Mouse (Mus musculus) R1 (cell line): ENCODE measurements around the gene Aass.
"Not testable (repeated sequence)": the region's sequence is repeated elsewhere in the genome, so short reads cannot be mapped to it uniquely, and the experiment has no call there.

Experiments used
- DNase-seq: peaks from one replicate; pipeline ENCODE4 v3.0.0-alpha.2; 2018; ENCODE audit warnings: low read depth, low spot score

Aass gene

GRCm38 (mm10) chr6:23132573-23133181, at the start of gene Aass:
Gene Aass, minus strand, starts transcription at chr6:23132986.
- DNase-seq: peak; percentile 89

- DNase-seq: peak; percentile 41
Observed at GRCm38 (mm10) chr6:23180096-23180495, 47.3 kb upstream of the Aass start.

GRCm38 (mm10) chr6:23163824-23164223, 31.0 kb upstream of the Aass start:
- DNase-seq: not testable (repeated sequence)

DNA sequence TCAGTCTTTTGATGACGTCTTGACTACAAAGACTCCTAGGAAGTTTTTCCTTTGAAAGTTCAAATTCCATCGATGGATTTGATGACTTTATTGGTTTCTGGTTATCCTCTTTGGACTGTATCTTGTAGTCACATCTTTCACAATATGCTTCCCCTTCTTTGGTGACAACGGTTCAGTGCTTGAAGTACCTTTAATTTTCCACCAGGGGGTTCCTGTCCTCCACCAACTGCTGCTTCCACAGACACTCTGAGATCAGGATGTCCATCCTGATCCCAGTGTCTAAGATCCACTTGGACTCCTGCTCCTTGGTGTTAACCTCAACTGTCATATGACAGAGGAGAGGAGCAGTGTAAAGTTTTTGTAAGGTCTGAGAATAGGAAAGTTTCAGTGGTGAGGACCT, 23.6 kb upstream of the Aass start:
- not testable (repeated sequence) for DNase-seq

- no peak for DNase-seq
Observed at GRCm38 (mm10) chr6:23153112-23153511, 20.3 kb upstream of the Aass start.

GRCm38 (mm10) chr6:23147221-23147620, 14.4 kb upstream of the Aass start:
- DNase-seq: no peak

DNA sequence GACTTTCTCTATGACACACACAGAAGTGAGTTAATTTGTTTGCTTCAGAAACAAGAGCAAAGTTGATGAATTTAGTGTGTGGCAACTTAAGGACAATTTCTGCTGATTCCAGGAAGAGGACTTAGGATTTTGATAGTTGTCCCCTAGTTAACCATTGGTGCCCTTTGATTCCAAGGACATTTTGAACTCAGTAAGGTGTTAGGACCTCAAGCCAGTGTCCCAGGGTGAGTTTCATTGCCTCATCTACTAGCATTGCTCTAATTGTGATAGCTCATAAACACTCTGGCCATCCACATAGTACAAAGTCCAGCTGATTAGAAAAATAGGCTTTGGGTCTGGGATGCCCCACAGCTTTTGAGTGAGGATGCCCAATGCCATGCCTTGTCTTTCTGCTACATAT, 11.2 kb upstream of the Aass start:
- DNase-seq: no peak

GRCm38 (mm10) chr6:23131015-23131414, 1.8 kb downstream of the Aass start:
- DNase-seq: no peak

DNA sequence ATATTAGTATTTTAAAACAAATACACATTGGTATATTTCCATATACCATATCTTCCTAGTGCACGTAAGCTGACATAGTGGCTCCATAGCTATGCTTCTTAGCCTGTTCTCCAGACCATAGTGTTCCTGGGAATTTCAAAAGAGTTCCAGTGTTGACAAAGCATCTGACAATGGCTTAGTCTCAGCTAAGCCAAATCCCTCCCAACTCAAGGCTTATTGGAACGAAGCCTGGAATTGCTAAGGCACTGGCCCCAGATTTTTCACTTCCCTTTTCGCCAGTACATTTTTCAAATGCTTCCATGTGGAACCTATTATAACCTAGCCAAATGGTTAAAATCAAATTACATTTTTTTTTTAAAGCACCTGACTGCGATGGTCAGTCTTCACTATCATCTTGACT, 3.6 kb downstream of the Aass start:
- no peak for DNase-seq

DNA sequence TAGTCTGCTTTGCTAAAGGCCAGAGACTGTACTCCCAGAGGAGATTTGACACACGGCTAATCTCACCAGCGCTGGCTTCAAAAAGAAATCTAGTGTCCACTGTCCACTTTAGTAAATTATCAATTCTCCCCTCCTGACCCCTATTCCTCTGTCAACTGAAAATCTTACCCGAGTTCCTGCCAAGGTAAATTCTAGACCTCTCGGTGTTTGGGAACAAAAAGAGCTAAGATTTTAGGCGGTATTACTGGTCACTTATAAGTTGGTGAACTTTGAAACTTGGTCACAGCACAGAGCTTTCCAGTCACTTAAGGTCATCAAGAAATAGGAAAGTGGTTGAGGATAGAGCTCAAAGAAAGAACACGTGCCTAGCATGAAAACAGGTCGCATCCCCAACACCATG, 6.1 kb downstream of the Aass start:
- DNase-seq: no peak

GRCm38 (mm10) chr6:23125831-23126230, 7.0 kb downstream of the Aass start:
- no peak for DNase-seq

GRCm38 (mm10) chr6:23124823-23125222, 8.0 kb downstream of the Aass start:
- no peak for DNase-seq

DNA sequence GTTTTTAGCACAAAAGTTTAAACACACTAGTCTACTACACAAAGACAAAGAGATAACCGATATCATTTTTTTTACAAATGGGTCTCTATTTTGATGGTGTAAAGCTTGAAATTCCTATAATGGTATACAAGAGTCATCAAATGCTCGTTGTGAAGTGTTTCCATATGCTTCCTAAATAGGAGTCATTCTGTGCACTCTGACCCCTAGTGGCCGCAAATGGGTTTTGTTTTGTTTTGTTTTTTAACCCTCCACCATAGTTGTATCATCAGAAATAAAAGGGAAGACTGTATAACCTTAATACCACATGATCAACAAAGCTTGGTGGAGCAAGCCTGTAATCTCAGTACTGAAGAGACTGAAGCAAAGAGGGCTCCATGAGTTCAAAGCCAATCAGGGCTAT, 9.9 kb downstream of the Aass start:
- peak; percentile 71 for DNase-seq

GRCm38 (mm10) chr6:23114781-23115180, 18.0 kb downstream of the Aass start:
- DNase-seq: no peak

DNA sequence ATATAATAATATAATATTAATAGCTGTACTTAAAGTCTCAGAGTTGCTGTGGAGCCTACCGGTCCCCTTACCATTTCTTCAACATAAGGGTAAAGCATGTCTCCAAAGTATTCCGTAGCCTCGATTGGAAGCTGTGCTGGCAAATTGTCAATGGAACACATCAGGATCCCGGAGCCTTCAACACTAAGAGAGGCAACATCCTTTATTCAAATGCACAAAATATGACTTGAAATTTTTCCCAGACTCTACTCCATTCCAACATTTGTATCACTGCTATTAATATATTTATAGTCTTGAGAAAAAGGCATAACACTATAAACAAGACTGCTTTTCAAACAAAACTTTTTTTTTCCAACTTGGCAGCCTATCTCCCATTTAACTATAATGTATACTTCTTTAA, 25.7 kb downstream of the Aass start:
- DNase-seq: no peak

- DNase-seq: no peak
Observed at GRCm38 (mm10) chr6:23106373-23106772, 26.4 kb downstream of the Aass start.

DNA sequence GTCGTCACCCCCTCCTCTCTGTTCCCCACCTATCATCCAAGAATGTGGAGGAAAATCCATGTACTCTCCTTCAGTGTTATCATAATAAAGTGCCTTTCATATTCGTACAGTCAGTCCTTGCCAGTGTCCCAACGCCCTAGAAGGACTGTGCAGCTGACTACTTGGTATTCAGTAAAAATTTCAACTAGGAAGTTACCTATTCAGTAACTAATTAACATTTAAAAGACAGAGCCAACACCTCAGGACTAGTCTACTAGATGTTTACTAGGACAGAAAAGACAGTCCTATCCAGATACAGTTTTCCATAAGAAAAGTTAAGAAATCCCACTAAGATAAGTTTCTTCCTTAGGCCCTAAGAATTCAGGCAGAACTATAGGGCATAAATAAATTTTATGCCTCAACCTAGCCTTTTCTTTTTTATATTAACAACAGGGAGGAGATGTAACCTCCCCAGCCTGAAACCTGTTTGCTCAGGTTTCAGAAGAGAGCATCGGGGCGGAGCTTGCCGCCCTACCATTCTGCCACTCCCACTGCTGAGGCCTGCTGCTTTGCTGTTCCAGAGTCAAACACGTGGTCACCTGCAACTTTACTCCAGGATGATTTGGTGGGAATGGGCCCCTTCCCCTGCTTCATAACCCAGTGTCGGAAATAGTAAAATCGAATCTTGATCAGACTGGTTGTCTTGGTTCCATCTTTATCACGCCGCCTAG, 42.3 kb downstream of the Aass start:
- peak; percentile 95 for DNase-seq

DNA sequence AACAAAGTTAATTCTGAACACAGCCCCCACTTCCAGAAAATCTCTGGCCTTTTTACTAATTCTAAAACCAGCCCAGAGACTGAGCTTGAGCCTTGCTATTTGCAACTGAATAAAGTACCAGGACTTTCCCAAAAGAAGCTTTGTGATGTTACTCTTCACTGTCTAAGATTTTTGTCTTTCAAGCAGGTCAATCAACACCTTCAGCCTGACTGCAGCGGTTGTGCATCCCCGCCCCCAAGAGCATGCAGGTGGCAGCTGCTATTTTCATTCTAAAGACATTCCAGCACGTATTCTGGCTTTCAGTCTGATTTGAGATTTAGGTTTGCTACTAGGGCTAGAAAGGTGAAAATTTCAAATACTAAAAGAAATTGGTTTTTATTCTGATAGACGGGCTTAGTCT, 43.5 kb downstream of the Aass start:
- DNase-seq: peak; percentile 89

DNA sequence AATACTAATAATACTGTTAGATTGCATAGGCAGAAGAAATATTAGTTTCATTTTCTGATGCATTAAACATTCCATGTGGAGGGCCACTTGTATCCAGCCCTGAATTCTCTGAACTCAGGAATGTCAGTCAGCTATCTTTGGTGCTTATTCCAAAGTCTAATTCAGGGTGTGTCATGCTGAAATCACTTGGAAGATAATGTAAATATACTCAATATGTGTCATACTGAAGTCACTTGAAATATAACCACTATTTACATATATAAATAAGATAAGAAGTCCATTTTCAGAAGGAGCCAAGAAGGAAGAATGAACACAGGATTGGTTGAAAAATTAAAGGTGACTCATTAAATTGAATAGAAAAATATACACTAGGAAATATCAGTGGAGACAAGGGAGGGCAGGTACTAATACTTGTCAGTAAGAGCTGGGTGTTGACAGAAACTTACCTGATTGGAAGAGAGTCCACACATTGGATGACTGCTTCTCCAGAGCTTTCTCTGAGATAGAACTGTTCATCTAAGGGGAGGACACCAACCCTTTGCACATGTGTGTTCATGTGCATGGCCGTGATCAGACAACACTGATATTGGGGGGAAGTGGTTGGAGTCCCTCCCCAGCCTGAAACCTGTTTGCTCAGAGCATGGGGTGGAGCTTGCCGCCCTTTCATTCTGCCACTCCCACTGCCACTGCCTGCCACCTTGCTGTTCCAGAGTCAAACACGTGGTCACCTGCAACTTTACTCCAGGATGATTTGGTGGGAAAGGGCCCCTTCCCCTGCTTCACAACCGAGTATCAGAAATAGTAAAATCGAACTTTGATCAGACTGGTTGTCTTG, 48.0 kb downstream of the Aass start:
- DNase-seq: peak; percentile 71

GRCm38 (mm10) chr6:23079991-23080680, 52.6 kb downstream of the Aass start:
- DNase-seq: peak; percentile 93

GRCm38 (mm10) chr6:23078273-23078672, 54.5 kb downstream of the Aass start:
- no peak for DNase-seq

GRCm38 (mm10) chr6:23076060-23076459, 56.7 kb downstream of the Aass start:
- DNase-seq: peak; percentile 89
